Mouse (Mus musculus): ENCODE measurements around the gene Pagr1a.

- TF ChIP-seq CTCF (IDR thresholded peaks at IDR 0.05; ENCODE audit: low read depth) (no peak), EP300 (IDR thresholded peaks at IDR 0.05; ENCODE audit: low read depth) (no peak)
These were observed 49.2 kb upstream of the Pagr1a start for GRCm38 (mm10) chr7:127066317-127066716.
